Mouse (Mus musculus): Measurements from ENCODE around the gene Cage1. TPM values are rescaled to one million over a fixed set of nuclear protein-coding genes. Genes with fewer than 3 reads are reported as not detected.

Cage1 gene
- total RNA-seq, 2 experiments from 2014 or later, result 6.2 to 6.9 TPM

GRCm38 (mm10) chr13:37966256-37967051, 70.4 kb downstream of the Cage1 start:
- no peak for DNase-seq (ENCODE audit: low spot score in 2 of 2)

GRCm38 (mm10) chr13:37965126-37965914, 71.5 kb downstream of the Cage1 start:
- DNase-seq (ENCODE audit: low spot score in 2 of 2), result no peak

GRCm38 (mm10) chr13:37964128-37965087, 72.5 kb downstream of the Cage1 start:
- peak in 1 of 2 experiments; percentile 38 for DNase-seq (ENCODE audit: low spot score in 2 of 2)

- peak; percentile 67 to 82 for DNase-seq (ENCODE audit: low spot score in 2 of 2)
Measured at GRCm38 (mm10) chr13:37963354-37964007, 73.4 kb downstream of the Cage1 start.

- DNase-seq (ENCODE audit: low spot score in 2 of 2), result no peak
Measured at GRCm38 (mm10) chr13:37962541-37962940, 74.3 kb downstream of the Cage1 start.

- no peak for DNase-seq (ENCODE audit: low spot score in 2 of 2)
Measured at GRCm38 (mm10) chr13:37959936-37960335, 76.9 kb downstream of the Cage1 start.

- DNase-seq (ENCODE audit: low spot score in 2 of 2), result no peak
Measured at GRCm38 (mm10) chr13:37959239-37959907, 77.5 kb downstream of the Cage1 start.

GRCm38 (mm10) chr13:37958498-37959238, 78.2 kb downstream of the Cage1 start:
- no peak for DNase-seq (ENCODE audit: low spot score in 2 of 2)

Small RNAs within 50 kb of the gene (microRNA-seq; reads per million reads assigned to microRNA genes)
- gene Gm27387, result 0 reads per million in 2 experiments

Other genes with a start within 250 kb of the Cage1 start
- 10 to 100 TPM; 83.1 to 98.6 TPM for gene Ssr1, start 42.9 kb downstream of the Cage1 start, total RNA-seq (2021)
- 10 to 100 TPM; 21.7 to 24.2 TPM for gene Riok1, start 74 bp downstream of the Cage1 start, total RNA-seq (2021)
- under 1 TPM; 0.21 to 0.23 TPM for gene Dsp, start 114.2 kb upstream of the Cage1 start, total RNA-seq (2021)
- 10 to 100 TPM; 20.3 to 23.4 TPM for gene Snrnp48, start 167.9 kb upstream of the Cage1 start, total RNA-seq (2021)

All from left cerebral cortex, adult 18-20 months (tissue).